Mouse (Mus musculus) kidney, postnatal 0 days (tissue): ENCODE measurements around the gene Map2k7. TPM values are rescaled to one million over a fixed set of nuclear protein-coding genes. Genes with fewer than 3 reads are reported as not detected.

Source experiments
- ATAC-seq: fragments of 200-750 bp; cut with Nextera tagmentation; replicated peaks from 2 replicates; pipeline ENCODE4 v1.8.0; 2017; ENCODE audit warnings: low read depth, moderate number of reproducible peaks, moderate TSS enrichment, moderate library complexity; ENCODE audit not compliant: low FRiP score
- DNase-seq: peaks from one replicate; pipeline ENCODE4 v3.0.0-alpha.2; 2016; ENCODE audit warnings: low spot score
- H3K27ac ChIP-seq: fragments of 300-500 bp; sonication (generic); 2 replicates; pipeline ENCODE4 v1.5.1; 2014; ENCODE audit warnings: mild to moderate bottlenecking
- H3K27me3 ChIP-seq: fragments of 300-500 bp; sonication (generic); 2 replicates; pipeline ENCODE4 v1.6.1; 2014; ENCODE audit warnings: low read length, mixed read lengths; ENCODE audit not compliant: insufficient read depth
- H3K36me3 ChIP-seq: fragments of 300-500 bp; sonication (generic); 2 replicates; pipeline ENCODE4 v1.6.1; 2014; ENCODE audit warnings: low read length, mixed read lengths; ENCODE audit not compliant: insufficient read depth
- H3K4me1 ChIP-seq: fragments of 300-500 bp; sonication (generic); replicated peaks from 2 replicates; pipeline ENCODE4 v1.6.1; 2014; ENCODE audit warnings: antibody characterized with exemption, low read length, mixed read lengths; ENCODE audit not compliant: insufficient read depth
- H3K4me2 ChIP-seq: fragments of 300-500 bp; sonication (generic); 2 replicates; pipeline ENCODE4 v1.6.1; 2014; ENCODE audit warnings: mild to moderate bottlenecking, low read length, moderate library complexity, mixed read lengths
- H3K4me3 ChIP-seq: fragments of 300-500 bp; sonication (generic); replicated peaks from 2 replicates; pipeline ENCODE4 v1.5.1; 2014; ENCODE audit warnings: low read depth, low read length
- H3K9ac ChIP-seq: fragments of 300-500 bp; sonication (generic); 2 replicates; pipeline ENCODE4 v1.6.1; 2014; ENCODE audit warnings: low read depth, low read length
- H3K9me3 ChIP-seq: fragments of 300-500 bp; sonication (generic); replicated peaks from 2 replicates; pipeline ENCODE4 v1.6.1; 2016; ENCODE audit warnings: low read length, inconsistent platforms, mixed read lengths
- CTCF ChIP-seq: IDR thresholded peaks from 2 replicates; pipeline ENCODE4 v1.5.1; 2016; ENCODE audit warnings: antibody characterized with exemption, low read depth, mild to moderate bottlenecking, moderate library complexity
- WGBS: fragments of 180-500 bp; shearing (Covaris S2); extraction: QIAGEN DNeasy Blood & Tissue Kit; methylation state at CpG from one replicate; pipeline ENCODE4 v1.1.7; 2014; 5-methylcytosine and 5-hydroxymethylcytosine counted together
- polyA plus RNA-seq: library from polyadenylated mRNA; unstranded; fragments of >200 nt; fragmentation: Nextera tagmentation; extraction: Ambion mirVana; gene quantifications from 2 replicates; pipeline ENCODE4 v1.2.1, GENCODE M21; 2015

The Map2k7 gene
- polyA plus RNA-seq, 1 experiment from 2014 or later, result 30.1 TPM

GRCm38 (mm10) chr8:4292738-4293137 is 54.2 kb downstream of the Map2k7 start:
- Histone ChIP-seq H3K9ac (no peak overlapping the region), H3K27me3 (no peaks in the 10 kb centered on the region), H3K9me3 (no peaks in the 10 kb centered on the region), H3K27ac (no peak overlapping the region), H3K4me1 (no peaks in the 10 kb centered on the region), H3K4me3 (no peak overlapping the region), H3K4me2 (no peak overlapping the region), H3K36me3 (peaks cover 51% of the 10 kb centered on the region)
- WGBS, result 87% methylated on average over 5 of the region's 5 CpGs
- TF ChIP-seq CTCF, result peak; percentile 55
- DNase-seq (no peak), ATAC-seq (no peak)

Other genes with a start within 250 kb of the Map2k7 start
- gene Cd209f, start 132.9 kb upstream of the Map2k7 start, polyA plus RNA-seq, result 0.08 and 0.19 TPM in 2 replicates
- not detected in 2 replicates for gene Cd209g, start 104.6 kb upstream of the Map2k7 start, polyA plus RNA-seq
- gene Evi5l, start 72.2 kb upstream of the Map2k7 start, polyA plus RNA-seq, result 16.5 and 17.1 TPM in 2 replicates
- gene Prr36, start 21.3 kb upstream of the Map2k7 start, polyA plus RNA-seq, result 2.8 and 3.0 TPM in 2 replicates
- gene Lrrc8e, start 11.9 kb upstream of the Map2k7 start, polyA plus RNA-seq, result 1.6 and 1.8 TPM in 2 replicates
- gene Gm49320, start 125 bp downstream of the Map2k7 start, polyA plus RNA-seq, result 0.97 and 1.2 TPM in 2 replicates
- 2.3 and 2.9 TPM in 2 replicates for gene Tgfbr3l, start 9.5 kb downstream of the Map2k7 start, polyA plus RNA-seq
- gene Snapc2, start 14.3 kb downstream of the Map2k7 start, polyA plus RNA-seq, result 42.4 and 43.1 TPM in 2 replicates
- 78.0 and 78.6 TPM in 2 replicates for gene Ctxn1, start 20.5 kb downstream of the Map2k7 start, polyA plus RNA-seq
- 61.1 and 64.7 TPM in 2 replicates for gene Timm44, start 37.2 kb downstream of the Map2k7 start, polyA plus RNA-seq
- gene Ccl25, start 86.5 kb downstream of the Map2k7 start, polyA plus RNA-seq, result 10.0 and 10.4 TPM in 2 replicates
- gene Elavl1, start 86.7 kb downstream of the Map2k7 start, polyA plus RNA-seq, result 162 and 180 TPM in 2 replicates